Mouse (Mus musculus): ENCODE data around the gene Mocs1.

Mocs1 gene

DNA sequence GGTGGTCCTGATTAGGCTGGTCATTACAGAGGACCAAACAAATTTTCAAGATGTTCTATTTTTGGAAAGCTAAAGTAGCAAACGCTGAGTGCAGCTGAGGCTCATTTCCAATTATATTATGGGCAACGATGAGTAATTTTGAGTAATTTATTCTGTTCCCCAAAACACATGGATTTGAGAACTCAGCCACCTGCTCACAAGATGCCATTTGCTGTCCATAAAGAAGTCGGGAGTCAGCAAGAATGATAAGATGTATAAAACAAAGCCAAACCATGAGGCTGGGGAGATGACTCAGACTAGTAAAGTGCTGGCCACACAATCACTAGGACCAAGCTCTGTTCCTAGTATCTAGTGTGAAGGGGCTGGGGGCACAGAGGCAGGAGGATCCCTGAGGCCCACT lies 56.3 kb downstream of the Mocs1 start:
- no peak for DNase-seq (ENCODE audit: low spot score)

DNA sequence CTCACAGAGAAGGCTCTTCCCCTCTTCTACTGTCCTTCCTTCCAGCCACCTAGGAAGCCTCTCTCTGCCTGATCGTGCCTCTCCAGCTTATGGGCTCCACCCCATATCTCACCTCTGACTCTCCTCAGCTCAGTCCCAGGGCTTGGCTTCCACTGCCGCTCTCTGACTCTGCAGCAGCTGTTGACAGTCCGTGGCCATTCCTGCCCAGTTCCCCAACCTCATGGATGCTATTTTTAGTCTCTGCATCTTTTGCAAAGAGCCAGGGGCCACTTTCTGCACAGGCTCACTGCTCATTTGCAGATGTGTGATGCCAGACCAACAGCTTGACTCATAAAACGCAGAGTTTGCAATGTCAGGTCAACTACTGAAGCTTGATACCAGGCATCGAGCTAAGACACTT lies 60.9 kb downstream of the Mocs1 start:
- DNase-seq (ENCODE audit: low spot score) = no peak

DNA sequence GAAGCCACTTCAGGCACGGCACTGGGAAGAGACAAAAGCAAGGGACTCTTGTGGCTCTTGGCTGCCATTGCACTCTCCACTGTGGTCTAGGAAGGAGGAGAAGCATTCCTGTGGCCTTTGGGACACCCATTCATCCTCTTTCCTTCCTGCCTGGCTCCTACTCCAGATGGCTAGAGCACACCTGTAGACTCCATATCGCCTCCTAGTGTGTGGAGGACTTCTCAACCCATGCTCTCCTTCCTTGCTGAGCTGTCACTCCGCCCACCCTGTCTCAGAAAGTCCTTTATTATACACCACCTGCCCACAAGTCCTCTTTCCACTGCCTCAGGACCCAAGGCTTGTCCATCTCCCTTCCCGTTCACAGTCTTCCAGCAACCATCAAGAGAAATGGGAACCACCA lies 65.1 kb downstream of the Mocs1 start:
- DNase-seq (ENCODE audit: low spot score) = no peak

DNA sequence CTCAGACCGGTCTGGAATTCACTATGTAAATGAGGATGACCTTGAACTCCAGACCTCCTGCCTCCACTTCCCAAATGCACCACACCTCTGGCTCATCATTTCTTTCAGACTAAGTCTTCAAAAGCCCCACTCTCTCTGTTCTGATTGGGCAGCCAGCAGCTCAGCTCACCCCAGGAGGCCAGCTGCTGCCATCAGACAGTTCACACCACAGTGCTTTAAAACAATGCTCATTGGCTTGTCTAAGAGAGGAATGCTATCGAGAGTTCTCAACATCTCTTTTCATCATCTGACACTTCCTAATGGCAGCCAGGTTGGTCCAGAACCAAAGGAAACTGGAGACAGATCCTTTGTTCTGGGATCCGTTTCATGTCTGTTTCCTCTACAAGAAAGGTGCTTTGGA lies 70.0 kb downstream of the Mocs1 start:
- DNase-seq (ENCODE audit: low spot score) = no peak

GRCm38 (mm10) chr17:49499635-49500034 lies 71.5 kb downstream of the Mocs1 start:
- no peak for DNase-seq (ENCODE audit: low spot score)

DNA sequence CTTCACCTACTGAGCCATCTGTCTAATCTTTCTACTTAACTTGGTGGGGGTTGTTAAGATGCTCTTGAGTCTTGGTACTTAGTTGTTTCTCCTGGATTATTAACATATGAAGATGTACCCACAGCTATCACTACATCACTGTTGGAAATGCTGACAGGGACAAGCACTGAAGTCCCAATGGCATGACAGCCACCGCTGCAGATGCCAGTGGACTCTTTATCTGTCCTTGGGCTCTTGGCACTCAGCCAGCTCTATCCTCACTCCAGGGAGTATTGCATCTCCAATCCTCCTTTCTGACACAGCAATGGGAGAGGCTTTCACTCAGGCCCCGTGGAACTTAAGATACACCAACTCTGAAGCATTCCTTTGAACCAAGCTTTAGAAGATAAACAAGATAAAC lies 72.1 kb downstream of the Mocs1 start:
- DNase-seq (ENCODE audit: low spot score) = no peak

- DNase-seq (ENCODE audit: low spot score) = no peak
These were observed 75.2 kb downstream of the Mocs1 start for GRCm38 (mm10) chr17:49503246-49503900.
